Mouse (Mus musculus): ENCODE results near the gene Pde11a. TPM values are rescaled to one million over a fixed set of nuclear protein-coding genes. Genes with fewer than 3 reads are reported as not detected.

The Pde11a gene
- polyA plus RNA-seq, 1 experiment from 2014 or later = 0.28 TPM

DNA sequence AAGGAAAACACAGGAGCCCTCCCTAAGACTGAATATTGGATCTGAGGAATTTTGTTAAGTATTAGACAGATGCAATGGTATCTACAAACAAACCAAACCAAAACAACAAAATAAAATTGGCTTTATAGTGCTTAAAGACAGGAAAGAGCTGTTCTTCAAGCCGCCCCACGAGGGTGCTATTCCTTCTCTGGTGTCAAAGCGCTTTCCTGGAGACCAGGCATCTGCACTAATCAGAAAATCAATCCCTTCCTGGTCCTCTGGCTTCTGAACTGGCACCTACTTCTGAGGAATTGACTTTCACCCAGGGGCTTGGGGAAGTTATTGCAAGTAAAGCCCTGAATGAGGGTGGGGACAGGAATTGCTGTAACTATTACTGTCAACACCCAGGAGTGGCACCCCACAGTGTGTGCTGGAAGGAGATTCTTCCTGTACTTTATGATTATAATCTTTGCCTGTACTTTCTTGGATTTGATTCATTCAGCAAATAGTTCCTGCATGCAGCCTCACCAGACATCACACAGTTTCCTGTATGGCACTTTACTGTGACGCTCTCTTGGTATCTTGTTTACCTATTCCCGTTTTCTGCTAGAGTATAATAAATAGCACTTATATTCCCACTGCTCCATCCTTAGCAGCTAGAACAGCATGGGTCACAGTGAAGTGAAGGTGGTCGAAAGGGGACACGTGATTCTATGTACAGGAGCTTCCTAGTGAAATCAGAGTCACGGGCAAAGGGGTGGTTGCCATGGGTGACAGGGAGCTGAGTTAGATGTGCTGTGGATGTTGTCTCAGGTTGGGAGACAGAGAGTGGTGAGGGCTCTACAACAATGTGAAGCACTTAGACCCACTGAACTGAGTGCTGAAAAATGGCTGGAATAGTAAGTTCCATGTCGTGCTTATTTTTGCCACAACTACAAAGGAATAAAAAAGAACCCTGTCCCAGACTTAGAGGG is 210.2 kb downstream of the Pde11a start:
- WGBS = 25% methylated on average over 9 of the region's 9 CpGs
- TF ChIP-seq CTCF (IDR thresholded peaks at IDR 0.05; ENCODE audit: low read depth) = peak; percentile 53
- H3K4me2 ChIP-seq = peak overlapping the region; percentile 55
- H3K36me3 ChIP-seq (ENCODE audit: insufficient read depth) = no peaks in the 10 kb centered on the region
- H3K4me3 ChIP-seq (ENCODE audit: low read depth, low read length) = peak overlapping the region; percentile 10; the same call in 1 of the 2 replicates
- H3K27ac ChIP-seq (ENCODE audit: low read depth) = no peak overlapping the region
- H3K9me3 ChIP-seq (ENCODE audit: low read depth, low read length) = no peaks in the 10 kb centered on the region
- DNase-seq (peak; percentile 67), ATAC-seq (ENCODE audit: insufficient read depth) (peak; percentile 40; the same call in 1 of the 2 replicates)
- no peak overlapping the region for H3K9ac ChIP-seq
- no peaks in the 10 kb centered on the region for H3K27me3 ChIP-seq (ENCODE audit: insufficient read depth, low read length)
- peaks cover 7% of the 10 kb centered on the region; the same call in 1 of the 2 replicates for H3K4me1 ChIP-seq (ENCODE audit: insufficient read depth)

DNA sequence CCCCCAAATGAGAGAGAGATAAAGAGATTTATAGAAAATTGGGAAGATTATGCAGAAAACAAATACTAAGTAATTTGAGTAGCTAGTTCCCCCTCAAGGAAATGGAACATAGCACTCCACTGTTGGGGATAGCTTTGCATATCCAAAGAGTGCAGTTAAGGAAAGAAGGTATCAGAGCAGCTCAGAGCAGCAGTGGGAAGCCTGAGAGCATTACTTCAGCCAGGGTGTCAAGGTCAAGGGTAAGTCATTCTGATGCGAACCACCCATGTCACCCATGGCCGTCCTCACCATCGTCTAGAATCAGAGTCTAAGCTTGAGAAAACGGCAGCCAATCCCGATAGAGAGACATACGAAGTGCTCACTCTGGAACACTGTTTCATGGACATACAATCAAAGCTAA is 211.9 kb downstream of the Pde11a start:
- Histone ChIP-seq H3K4me1 (ENCODE audit: insufficient read depth) (peaks cover 7% of the 10 kb centered on the region; the same call in 1 of the 2 replicates), H3K4me3 (ENCODE audit: low read depth, low read length) (no peak overlapping the region), H3K4me2 (no peak overlapping the region), H3K9me3 (ENCODE audit: low read depth, low read length) (no peaks in the 10 kb centered on the region), H3K27me3 (ENCODE audit: insufficient read depth, low read length) (no peaks in the 10 kb centered on the region), H3K9ac (no peak overlapping the region), H3K36me3 (ENCODE audit: insufficient read depth) (no peaks in the 10 kb centered on the region), H3K27ac (ENCODE audit: low read depth) (no peak overlapping the region)
- DNase-seq (no peak), ATAC-seq (ENCODE audit: insufficient read depth) (no peak)
- TF ChIP-seq CTCF (IDR thresholded peaks at IDR 0.05; ENCODE audit: low read depth) = no peak
- 85% methylated on average over 6 of the region's 6 CpGs for WGBS

DNA sequence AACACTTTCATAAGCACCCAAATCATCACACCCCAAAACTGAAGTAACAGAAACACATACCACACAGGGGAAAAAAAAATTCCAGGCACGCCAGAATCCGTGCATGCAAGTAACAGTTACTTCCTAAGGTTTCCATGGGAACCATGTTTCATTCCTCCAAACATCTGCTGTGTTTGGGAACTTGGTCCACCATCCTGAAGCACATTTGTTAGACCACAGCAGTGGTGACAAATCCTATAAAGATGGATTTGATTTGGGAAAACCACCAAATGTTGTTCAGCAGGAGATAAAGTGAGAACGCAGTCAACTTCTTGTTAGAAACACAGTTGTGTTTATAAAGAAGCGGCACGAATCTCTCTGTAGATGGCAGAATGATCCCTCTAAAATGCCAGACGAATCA is 213.8 kb downstream of the Pde11a start:
- Histone ChIP-seq H3K4me3 (ENCODE audit: low read depth, low read length) (no peak overlapping the region), H3K36me3 (ENCODE audit: insufficient read depth) (no peaks in the 10 kb centered on the region), H3K27me3 (ENCODE audit: insufficient read depth, low read length) (no peaks in the 10 kb centered on the region), H3K9ac (no peak overlapping the region), H3K27ac (ENCODE audit: low read depth) (no peak overlapping the region), H3K4me2 (no peak overlapping the region), H3K9me3 (ENCODE audit: low read depth, low read length) (no peaks in the 10 kb centered on the region), H3K4me1 (ENCODE audit: insufficient read depth) (peaks cover 7% of the 10 kb centered on the region; the same call in 1 of the 2 replicates)
- no peak for ATAC-seq (ENCODE audit: insufficient read depth)
- 54% methylated on average over 6 of the region's 6 CpGs for WGBS
- TF ChIP-seq CTCF (IDR thresholded peaks at IDR 0.05; ENCODE audit: low read depth) = no peak
- no peak for DNase-seq

DNA sequence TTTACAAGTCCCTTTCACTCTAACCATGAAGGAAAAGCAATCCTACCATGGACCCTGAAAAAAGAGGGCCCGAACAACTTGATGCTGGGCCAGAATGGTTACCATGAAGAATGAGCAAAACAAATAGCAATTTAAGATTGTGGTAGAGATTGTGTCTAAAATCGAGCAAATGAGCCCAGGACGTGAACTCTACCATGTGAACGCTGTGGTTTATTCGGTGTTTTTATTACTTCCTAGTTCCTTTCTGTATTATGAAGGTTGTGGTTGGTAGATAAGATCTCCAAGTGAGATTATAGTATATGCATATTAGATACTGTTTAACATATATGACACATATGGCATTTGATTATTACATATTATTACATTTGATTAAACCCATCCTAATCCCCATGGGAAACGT is 216.4 kb downstream of the Pde11a start:
- Histone ChIP-seq H3K27me3 (ENCODE audit: insufficient read depth, low read length) (no peaks in the 10 kb centered on the region), H3K9me3 (ENCODE audit: low read depth, low read length) (no peaks in the 10 kb centered on the region), H3K4me2 (no peak overlapping the region), H3K4me3 (ENCODE audit: low read depth, low read length) (no peak overlapping the region), H3K9ac (no peak overlapping the region), H3K36me3 (ENCODE audit: insufficient read depth) (no peaks in the 10 kb centered on the region), H3K27ac (ENCODE audit: low read depth) (no peak overlapping the region), H3K4me1 (ENCODE audit: insufficient read depth) (no peaks in the 10 kb centered on the region)
- DNase-seq = no peak
- TF ChIP-seq CTCF (IDR thresholded peaks at IDR 0.05; ENCODE audit: low read depth) = no peak
- 83% methylated on average over 6 of the region's 6 CpGs for WGBS
- ATAC-seq (ENCODE audit: insufficient read depth) = no peak

DNA sequence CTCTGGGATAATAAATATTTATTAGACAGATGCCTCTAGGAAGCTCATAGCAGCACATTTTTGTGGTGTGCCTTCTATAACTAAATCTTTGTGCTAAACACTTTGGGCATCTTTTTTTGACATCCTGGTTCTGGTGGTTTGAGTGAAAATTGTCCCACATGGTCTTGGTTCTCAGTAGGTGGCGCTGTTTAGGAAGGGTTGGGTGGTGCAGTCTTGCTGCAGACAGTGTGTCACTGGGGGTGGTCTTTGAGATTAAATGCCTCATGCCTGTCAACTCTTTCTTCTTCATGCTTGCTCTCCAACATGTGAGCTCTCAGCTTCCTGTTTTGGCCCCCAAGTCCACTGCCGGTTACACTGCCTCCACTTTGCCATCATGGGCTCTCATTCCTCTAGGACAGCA is 218.7 kb downstream of the Pde11a start:
- Histone ChIP-seq H3K9me3 (ENCODE audit: low read depth, low read length) (no peaks in the 10 kb centered on the region), H3K36me3 (ENCODE audit: insufficient read depth) (no peaks in the 10 kb centered on the region), H3K9ac (no peak overlapping the region), H3K4me3 (ENCODE audit: low read depth, low read length) (no peak overlapping the region), H3K4me2 (no peak overlapping the region), H3K27ac (ENCODE audit: low read depth) (no peak overlapping the region), H3K27me3 (ENCODE audit: insufficient read depth, low read length) (no peaks in the 10 kb centered on the region), H3K4me1 (ENCODE audit: insufficient read depth) (no peaks in the 10 kb centered on the region)
- peak; percentile 17; the same call in 1 of the 2 replicates for TF ChIP-seq CTCF (IDR thresholded peaks at IDR 0.05; ENCODE audit: low read depth)
- 56% methylated on average over 2 of the region's 2 CpGs for WGBS
- DNase-seq (no peak), ATAC-seq (ENCODE audit: insufficient read depth) (no peak)

DNA sequence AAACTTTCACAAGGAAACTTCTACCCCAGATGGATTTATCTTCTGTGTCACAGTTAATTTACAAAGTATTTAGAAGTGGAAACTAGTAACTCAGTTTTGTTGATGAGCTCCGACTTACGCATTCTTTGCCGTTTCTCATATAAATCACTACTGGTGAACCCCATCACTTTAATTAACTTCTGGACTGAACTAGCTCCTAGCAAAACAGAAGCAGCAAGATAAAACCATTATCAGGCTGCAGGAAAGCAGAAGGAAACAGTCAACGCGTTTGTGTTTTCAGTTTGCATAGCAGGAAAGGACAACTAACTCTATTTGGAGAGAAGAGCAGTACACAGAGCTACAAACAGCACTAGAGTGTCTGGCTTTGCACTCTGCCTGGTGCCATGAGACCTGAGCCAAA is 220.1 kb downstream of the Pde11a start:
- Histone ChIP-seq H3K9ac (no peak overlapping the region), H3K36me3 (ENCODE audit: insufficient read depth) (no peaks in the 10 kb centered on the region), H3K4me3 (ENCODE audit: low read depth, low read length) (no peak overlapping the region), H3K9me3 (ENCODE audit: low read depth, low read length) (no peaks in the 10 kb centered on the region), H3K27ac (ENCODE audit: low read depth) (no peak overlapping the region), H3K4me2 (no peak overlapping the region), H3K27me3 (ENCODE audit: insufficient read depth, low read length) (no peaks in the 10 kb centered on the region), H3K4me1 (ENCODE audit: insufficient read depth) (no peaks in the 10 kb centered on the region)
- ATAC-seq (ENCODE audit: insufficient read depth) = no peak
- TF ChIP-seq CTCF (IDR thresholded peaks at IDR 0.05; ENCODE audit: low read depth) = no peak
- no peak for DNase-seq
- WGBS = 32% methylated on average over 5 of the region's 5 CpGs

DNA sequence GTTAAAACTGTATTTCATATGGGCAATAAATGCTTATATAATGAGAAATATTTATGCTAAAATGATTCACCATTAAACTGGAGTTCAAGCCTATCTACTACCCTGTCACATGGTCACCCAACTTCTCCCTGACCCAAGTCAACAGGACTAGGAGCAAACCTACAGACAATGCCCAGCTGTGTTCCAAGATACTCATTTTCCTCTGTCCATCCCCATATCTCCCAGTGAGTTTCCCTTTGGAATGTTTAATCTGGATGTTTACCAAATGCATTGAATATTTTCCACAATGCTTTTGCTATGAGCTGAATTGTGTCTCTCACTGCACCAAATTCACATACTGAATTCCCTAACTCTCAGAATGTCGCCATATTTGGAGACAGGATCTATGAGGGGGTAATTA is 221.4 kb downstream of the Pde11a start:
- no peaks in the 10 kb centered on the region for H3K36me3 ChIP-seq (ENCODE audit: insufficient read depth)
- no peaks in the 10 kb centered on the region for H3K4me1 ChIP-seq (ENCODE audit: insufficient read depth)
- 86% methylated on average over 1 of the region's 1 CpGs for WGBS
- H3K9ac ChIP-seq = no peak overlapping the region
- TF ChIP-seq CTCF (IDR thresholded peaks at IDR 0.05; ENCODE audit: low read depth) = no peak
- peak; percentile 26 for DNase-seq
- no peaks in the 10 kb centered on the region for H3K27me3 ChIP-seq (ENCODE audit: insufficient read depth, low read length)
- H3K4me3 ChIP-seq (ENCODE audit: low read depth, low read length) = no peak overlapping the region
- ATAC-seq (ENCODE audit: insufficient read depth) = 0 out of 2 replicates have a peak, but pooled peaks have one; percentile 42
- no peaks in the 10 kb centered on the region for H3K9me3 ChIP-seq (ENCODE audit: low read depth, low read length)
- H3K4me2 ChIP-seq = no peak overlapping the region
- H3K27ac ChIP-seq (ENCODE audit: low read depth) = no peak overlapping the region
